Mouse (Mus musculus) lung, postnatal 0 days (tissue): ENCODE measurements at regions not wholly inside any gene's neighbourhood (a gene's known extent, or its start where the extent isn't known, plus 50 kb on each side); places are given as distances from the start of the nearest gene placed in this dataset.
A peak's percentile ranks its signal among the peaks of the same experiment; 100 is the strongest.

Experiments used
- CTCF ChIP-seq: IDR thresholded peaks from 2 replicates; pipeline ENCODE4 v1.5.1; 2016; ENCODE audit warnings: antibody characterized with exemption, mild to moderate bottlenecking
- EP300 ChIP-seq: IDR thresholded peaks from 2 replicates; pipeline ENCODE4 v1.6.1; 2016; ENCODE audit warnings: antibody characterized with exemption, mild to moderate bottlenecking, control low read depth

GRCm38 (mm10) chr13:54320212-54320611 lies 50.9 kb upstream of the Cplx2 start:
- TF ChIP-seq CTCF (peak; percentile 55), EP300 (no peak)
